Mouse (Mus musculus) brain, embryonic 18.5 days (tissue): ENCODE measurements around the gene Prss2.
"Not testable (repeated sequence)": the region's sequence is repeated elsewhere in the genome, so short reads cannot be mapped to it uniquely, and the experiment has no call there.

Source experiments
- DNase-seq: peaks from one replicate; pipeline ENCODE4 v3.0.0-alpha.2; 2012; ENCODE audit warnings: low read depth, low spot score

Gene Prss2

DNA sequence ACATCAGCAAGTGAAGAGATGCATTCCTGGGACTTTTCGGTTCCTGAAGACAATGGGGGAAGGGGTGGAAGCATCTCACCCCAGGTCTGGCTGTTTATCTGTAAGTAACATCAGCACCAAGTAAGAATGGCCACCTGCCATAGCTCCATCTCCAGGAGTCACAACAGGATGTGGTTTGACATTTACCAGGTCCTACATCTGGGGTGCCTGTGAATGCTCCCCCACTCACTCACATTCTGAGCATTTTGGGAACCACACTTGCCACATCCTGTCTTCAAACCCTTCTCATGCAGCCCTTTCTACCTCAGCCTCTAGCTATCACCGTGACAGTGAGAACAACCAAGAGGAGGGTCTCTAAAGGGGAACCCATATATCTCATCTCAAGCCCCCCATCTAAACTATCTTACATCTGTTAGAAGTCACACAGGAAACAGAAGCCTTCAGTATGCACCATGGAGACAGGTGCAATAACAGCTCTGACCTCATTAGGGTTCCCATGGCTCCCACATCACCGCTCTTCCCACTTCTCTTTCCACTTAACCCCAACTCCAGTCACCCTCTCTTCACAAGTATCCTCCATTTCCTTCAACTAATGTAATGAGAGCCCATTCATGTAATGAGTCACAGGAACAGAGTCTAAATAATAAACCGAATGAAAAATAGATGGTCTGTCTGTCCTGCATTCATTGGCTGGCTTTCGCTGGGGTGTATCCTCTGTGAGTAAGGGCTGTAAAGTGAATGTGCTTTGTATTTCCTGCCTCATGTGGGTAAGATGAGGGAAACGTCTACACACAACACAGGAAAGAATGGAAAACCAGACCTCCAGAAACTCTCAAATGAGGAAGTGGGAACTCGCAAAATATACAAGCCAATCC, 32.9 kb downstream of the Prss2 start:
- no peak for DNase-seq

DNA sequence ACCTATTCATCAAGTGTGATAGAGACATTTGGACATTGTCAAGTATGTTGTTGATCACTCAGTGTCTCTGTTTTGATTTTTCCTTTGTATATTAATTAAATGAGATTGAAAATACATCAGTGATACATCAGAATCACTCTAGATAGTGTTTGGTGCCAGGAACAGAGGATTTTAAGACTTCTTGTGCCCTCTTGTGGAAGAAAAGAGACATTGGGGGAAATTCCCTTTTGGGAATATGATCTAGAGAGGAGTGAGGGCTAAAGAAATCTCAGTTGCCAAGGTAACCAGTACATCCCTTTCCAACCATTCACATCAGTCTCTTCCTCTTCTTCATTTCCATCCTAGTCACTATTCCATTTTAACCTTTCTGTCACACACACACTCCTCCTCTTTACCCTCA, 34.8 kb downstream of the Prss2 start:
- DNase-seq: no peak

DNA sequence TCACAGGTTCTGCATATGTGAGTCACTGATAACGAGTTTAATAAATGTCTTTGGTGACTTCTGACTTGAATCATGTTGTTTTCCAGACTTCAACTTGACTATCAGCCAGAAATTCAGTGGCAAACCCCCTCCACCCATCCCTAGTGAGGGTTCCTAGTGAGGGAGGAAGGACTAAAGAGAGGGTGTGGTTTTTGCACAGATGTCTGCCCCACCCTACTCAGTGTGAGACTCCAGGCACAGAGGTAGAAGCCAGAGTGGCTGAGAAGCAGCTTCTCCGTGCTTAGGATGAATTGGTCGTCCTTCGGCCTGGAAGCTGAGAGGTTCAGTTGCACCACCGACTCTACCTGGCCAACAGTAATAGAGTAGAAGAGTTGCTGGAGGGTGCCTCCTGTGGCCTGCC, 35.9 kb downstream of the Prss2 start:
- DNase-seq: no peak

DNA sequence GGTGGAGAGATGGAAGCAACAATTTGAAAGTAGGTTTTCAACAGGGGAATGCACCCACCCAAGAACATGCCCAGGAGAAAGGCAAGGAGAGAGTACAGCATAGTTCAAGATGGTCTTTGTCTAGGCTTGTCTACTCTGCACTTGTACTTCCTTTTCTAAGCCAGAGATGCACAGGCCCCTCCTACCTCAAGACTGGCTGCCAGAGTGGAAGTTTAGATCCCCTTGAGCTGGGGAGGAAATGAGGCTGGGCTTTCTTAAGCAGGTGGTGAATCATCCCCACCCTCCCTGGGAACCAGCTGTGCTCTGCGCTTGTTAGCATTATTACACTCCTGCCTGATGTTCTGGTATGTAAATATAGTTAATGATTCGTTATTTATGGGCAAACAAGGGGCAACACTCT, 36.7 kb downstream of the Prss2 start:
- DNase-seq: no peak

DNA sequence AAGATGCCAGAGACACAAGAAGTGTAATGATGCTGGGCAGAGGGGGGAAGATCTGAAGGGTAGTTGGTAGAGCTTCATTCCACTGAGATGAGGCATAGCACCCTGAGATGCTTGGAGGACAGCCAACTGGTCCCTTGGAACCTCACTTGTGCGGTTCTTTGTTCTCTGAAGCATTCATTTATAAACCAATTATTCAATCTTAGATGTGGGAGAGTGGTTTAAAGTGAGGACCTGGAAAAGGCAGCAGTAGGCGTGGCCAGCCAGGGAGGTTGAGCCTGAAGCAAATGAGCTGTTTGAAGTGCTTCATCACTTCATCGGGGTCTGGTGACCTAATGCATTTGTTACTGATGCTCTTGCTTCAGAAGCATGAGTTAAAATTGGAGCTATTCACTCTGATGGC, 37.7 kb downstream of the Prss2 start:
- DNase-seq: no peak

DNA sequence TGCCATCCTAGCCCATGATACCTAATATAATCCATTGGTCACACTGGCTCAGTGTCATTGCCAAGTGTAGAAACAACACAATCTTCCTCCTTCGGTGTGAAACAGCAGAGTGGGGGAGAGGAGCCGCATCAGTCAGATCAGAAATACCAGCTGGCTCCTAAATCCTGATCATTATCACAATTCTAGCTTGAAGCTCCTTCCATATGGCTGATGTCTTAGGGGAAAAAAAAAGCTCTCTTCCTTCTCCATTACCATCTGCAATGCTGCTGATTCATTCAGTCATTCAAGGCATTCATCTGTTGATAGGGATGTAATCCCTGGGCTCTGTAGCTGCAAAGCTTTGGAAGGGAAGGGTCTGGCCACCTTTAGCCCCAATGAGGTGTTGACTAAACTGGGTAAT, 38.7 kb downstream of the Prss2 start:
- DNase-seq: no peak

DNA sequence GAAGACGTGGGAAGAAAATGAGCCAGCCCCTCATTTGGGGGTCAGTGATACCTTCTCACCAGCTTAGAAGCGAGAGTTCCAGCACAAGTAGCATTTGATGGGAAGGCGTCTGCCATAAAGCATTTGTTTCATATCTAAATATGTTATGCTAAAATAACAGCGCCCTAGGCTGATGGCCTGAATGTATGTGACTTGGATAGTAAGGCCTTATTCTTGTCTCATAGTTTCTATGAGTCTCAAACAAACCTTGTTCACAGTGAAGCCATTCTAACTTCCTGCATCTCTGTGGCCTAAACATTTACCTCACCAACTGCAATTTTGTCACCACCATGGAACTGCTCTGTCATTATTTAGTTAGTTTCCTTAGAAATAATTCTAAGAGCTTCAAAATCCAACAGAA, 41.0 kb downstream of the Prss2 start:
- no peak for DNase-seq

DNA sequence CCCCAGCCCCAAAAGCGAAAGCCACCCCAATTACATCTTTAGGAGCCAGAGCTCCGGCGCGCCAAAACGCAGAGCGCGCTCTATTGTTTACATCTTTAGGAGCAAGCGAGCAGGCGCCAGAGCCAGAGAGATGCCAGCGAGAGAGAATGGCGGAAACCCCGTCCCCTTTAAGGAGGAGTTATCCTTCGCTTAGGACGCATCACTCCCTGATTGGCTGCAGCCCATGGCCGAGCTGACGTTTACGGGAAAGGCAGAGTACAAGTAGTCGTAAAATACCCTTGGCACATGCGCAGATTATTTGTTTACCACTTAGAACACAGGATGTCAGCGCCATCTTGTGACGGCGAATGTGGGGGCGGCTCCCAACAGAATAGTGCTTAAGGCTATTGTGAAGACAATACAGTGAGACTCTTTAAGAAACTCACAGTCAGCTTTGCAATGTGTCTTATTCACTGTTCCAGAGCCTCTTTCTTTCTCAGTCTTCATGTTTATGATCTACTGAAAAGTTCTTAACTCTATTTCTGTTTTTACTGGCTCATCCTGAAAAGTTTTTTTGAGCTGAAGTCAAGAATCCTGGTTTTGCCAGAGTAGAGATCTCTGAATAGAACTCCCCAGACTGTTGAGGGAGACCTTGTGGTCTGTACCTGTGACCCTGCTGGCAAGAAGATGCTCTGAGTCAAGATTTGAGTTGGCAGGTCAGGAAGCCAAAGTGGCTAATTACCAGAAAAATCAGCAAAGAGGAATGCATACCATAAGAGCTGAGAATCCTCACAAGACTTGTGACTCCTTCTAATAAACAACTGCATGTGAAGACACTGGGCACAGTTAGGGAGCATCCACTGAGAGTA, 41.7 kb downstream of the Prss2 start:
- not testable (repeated sequence) for DNase-seq

DNA sequence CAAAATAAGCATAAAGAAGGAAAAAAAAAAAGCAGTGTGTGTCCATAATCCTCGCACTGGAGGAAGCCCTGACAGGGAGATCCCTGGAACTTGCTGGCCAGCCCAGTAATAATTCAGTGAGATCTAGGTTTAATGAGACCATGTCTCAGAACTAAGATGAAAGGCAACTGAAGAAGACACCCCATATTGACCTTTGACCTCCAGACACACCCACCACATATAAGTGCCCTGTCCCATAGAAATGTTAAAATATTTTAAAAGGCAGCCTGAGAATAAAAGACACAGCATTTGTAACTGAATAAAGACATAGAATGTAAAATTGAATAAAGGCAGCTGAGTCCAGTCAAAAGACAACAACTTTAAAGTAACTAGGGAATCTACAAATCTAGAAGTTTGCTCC, 43.7 kb downstream of the Prss2 start:
- DNase-seq: no peak

DNA sequence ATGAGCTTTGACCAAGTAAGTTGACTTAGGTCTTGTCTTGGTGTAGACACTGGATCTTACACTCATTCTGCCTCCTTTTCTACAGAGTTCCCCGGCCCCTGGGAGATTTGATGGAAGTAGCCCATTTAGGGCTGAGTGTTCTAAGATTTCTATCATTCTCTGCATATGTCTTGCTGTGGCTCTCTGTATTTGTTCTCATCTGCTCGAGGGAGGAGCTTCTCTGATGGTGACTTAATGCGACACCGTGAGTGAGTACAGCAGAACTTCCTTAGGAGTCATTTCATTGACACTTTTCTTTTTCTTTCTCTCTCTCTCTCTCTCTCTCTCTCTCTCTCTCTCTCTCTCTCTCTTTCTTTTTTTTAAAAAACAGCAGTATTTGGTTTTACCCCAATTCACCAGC, 45.4 kb downstream of the Prss2 start:
- no peak for DNase-seq

DNA sequence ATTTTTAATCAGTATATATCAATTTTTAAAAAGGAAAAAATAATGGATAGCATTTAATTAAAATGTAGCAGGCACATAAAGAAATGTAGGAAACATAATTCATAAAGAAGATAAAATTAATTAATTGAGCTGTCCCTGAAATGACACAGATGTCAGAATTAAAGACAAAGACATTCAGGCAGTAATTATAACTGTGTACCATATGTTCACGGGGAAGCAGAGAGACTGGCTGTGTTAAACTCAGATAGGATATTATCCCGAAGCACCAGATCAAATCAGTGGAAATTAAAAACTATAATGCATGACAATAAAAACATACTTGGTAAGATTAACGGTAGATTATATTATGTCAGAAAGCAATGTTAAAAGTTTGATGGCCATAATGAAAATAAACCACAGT, 47.5 kb downstream of the Prss2 start:
- no peak for DNase-seq
